Mouse (Mus musculus) brain, embryonic 14.5 days (tissue): ENCODE measurements at regions not wholly inside any gene's neighbourhood (a gene's known extent, or its start where the extent isn't known, plus 50 kb on each side); places are given as distances from the start of the nearest gene placed in this dataset.

ENCODE experiments used
- CTCF ChIP-seq: fragments of 200-500 bp; IDR thresholded peaks from 2 replicates; pipeline ENCODE4 v1.5.1; 2012; ENCODE audit warnings: inconsistent platforms, mild to moderate bottlenecking, moderate library complexity, borderline replicate concordance; ENCODE audit not compliant: insufficient read depth, insufficient read length; ENCODE audit errors: extremely low read depth
- POLR2A ChIP-seq: fragments of 200-500 bp; IDR thresholded peaks from 2 replicates; pipeline ENCODE4 v1.6.1; 2012; ENCODE audit warnings: mild to moderate bottlenecking, inconsistent platforms, borderline replicate concordance; ENCODE audit not compliant: poor library complexity, insufficient read depth, insufficient read length, severe bottlenecking; ENCODE audit errors: extremely low read depth

GRCm38 (mm10) chr13:53850146-53850545 is 205.4 kb downstream of the Drd1 start:
- TF ChIP-seq CTCF (no peak), POLR2A (no peak)
